Mouse (Mus musculus): ENCODE measurements around the gene Tecta.

- no peak for TF ChIP-seq POLR2A (IDR thresholded peaks at IDR 0.05; ENCODE audit: low read depth, low read length)
- no peak for TF ChIP-seq CTCF (IDR thresholded peaks at IDR 0.05; ENCODE audit: extremely low read depth, insufficient read length, insufficient replicate concordance, low read depth, low read length)
Measured at GRCm38 (mm10) chr9:42354871-42355270, 44.9 kb downstream of the Tecta start.
